Mouse (Mus musculus): ENCODE results near the gene Rgs6.

Gene Rgs6

DNA sequence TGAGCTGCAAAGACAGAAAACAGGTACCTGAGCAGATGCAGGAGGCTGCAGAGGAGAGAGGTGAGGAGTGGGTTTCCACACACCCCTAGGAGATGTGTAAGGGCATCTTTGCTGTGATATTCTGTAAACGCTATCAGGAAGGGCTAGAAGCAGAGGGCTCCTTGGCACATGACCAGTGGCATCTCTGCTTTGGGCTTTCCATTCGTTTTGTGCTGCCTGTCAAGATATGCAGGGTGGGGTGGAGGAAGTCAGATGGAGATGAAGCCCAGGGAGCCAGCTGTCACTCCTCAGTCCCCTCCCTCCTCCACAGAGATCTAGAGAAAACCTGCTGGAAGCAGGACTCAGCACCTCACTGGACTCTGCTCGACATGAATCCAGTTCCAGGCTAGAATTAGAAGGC, 555.0 kb downstream of the Rgs6 start:
- no peak for DNase-seq

DNA sequence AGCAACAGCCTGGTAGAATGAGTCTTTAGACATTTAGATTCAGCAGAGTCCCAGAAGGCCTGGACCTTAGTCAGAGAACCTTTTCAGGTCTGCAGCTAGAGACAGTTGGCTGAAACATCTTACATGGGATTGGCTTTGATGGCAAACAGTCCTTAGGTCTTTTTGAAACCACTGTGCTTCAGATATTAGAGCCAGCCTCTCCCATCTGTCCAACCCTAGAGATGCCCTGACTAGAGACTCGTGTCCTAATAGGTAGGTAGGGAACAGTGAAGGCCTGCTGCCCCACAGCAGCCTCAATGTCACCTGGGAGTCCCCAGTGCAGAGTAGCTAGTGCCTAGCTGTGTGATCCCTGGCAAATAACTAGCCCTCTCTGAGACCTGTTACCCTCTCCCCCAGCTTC, 555.5 kb downstream of the Rgs6 start:
- DNase-seq: no peak

DNA sequence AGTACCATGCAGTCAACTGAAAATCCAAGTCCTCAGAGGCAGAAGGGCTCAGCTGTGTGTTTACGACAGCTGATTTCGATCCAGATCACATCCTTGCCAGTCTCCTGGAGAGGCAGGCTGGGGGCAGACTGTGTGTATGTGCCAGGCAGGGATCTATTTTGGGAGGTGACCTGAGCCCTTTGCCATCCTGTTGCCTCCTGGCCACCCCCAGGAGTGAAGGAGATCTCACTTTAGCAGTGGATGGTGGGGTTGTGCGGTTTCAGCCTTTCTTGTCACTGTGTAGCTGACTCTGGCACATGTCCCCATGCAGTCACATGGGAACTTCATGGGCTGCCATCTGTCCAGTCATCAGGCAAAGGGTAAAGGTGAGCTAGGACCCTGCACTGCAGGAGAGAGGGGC, 557.0 kb downstream of the Rgs6 start:
- DNase-seq: peak; percentile 11

DNA sequence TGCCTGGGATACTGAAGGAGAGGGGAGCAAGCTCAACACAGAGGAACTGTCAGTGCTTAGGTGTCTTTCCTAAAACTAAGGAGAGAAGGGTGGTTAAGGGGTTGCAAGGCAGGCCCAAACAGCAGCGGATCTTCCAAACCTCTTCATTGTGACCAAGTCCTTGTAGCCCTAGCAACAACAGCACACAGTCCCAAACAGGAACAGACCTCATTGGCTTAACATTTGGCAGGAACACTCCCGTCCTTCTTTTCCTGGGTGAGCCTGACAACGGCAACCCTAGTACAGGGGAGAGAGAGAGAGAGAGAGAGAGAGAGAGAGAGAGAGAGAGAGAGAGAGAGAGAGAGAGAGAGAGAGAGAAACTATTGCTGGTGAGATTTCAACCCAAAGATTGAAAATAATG, 557.8 kb downstream of the Rgs6 start:
- DNase-seq: no peak

DNA sequence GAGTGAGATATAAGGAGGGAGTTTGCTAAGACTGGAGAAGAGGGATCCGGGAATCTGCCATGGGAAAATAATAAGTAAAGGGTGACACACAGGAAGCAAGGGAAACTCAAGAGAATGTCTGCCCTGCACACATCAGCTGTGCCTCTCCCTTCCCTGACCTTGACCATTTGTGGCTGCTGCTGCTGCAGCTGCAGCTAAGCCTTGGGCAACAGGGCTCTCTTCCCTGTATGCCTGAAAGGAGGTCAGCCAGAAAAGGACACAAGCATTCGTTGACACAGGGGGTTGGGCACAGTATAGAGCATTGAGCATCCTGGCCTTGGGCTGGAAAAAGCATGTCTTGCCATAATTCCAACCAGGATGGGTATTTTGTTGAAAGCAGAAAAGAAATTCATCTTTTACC, 558.8 kb downstream of the Rgs6 start:
- DNase-seq: peak; percentile 78

DNA sequence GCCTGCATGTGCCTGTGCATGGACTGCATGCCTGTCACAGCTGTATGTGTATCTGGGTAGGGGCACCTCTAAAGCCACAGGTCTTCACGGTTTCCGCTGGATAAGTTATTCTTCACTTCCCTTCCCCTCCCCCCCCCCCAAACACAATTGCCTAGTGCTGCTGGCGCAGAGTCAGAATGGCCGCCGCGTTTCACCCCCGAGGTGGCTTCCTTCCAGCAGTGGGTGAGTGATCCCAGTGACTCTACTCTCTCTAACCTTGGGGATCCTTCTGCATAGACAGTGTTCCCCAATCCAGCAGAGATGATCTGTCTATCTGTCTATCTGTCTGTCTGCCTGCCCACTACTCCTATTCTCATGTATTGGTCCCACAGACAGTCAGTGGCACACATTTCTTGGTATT, 561.9 kb downstream of the Rgs6 start:
- DNase-seq: no peak

DNA sequence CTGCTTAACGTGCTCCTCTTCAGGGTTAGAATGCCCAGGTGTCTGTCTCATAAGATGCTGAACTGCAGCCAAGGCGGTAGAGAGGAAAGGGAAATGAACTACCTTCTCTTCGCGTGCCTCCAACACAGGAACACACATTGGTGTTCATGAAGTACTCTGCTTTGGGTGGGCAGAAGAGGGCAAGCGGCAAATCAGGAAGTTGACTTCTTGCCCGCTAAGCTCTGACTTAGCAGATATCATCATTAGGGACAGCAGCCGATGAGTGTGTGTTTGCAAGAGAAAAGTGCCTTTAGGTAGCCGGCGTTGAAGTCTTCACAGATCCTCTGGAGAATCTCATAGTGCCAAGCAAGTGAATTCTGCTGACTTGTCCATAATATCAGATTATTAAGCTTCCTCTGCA, 562.7 kb downstream of the Rgs6 start:
- no peak for DNase-seq

DNA sequence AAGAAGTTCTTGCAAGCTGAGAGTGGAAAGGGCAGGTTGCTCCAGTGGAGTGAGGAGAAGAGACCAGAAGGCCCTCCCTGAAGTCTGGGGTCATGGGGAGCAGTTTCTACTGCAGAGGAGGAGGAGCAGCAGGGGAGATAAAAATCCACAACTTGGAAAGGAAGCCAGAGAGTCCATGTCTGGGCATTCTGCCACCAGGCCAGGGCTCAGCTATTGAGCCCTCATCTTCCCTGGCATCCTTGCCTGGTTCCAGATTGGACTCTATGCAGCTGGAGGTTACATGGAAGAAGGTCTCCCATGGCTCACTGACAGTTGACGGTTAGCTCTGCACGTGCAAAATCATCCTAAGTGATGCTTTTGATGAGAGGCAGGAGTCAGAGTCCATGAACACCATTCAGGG, 563.4 kb downstream of the Rgs6 start:
- DNase-seq: no peak

DNA sequence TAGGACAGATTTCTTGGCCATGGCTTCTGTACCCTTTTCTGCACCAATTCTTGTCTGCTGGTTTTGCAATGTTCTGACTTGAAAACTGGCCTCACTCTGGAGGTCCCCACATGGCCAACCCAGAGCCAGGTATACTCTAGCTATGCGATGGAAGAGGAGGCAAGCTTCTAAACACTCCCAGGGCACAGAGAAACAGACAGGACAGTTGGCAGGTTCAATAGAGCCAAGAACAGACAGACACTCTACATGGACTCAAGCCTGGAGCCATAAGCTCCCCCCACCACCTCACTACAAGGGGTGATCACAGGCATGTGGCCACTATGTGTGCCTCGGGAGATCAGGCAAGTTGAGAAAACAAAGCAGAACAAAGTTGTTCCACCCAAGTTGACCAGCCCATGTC, 572.1 kb downstream of the Rgs6 start:
- DNase-seq: no peak

DNA sequence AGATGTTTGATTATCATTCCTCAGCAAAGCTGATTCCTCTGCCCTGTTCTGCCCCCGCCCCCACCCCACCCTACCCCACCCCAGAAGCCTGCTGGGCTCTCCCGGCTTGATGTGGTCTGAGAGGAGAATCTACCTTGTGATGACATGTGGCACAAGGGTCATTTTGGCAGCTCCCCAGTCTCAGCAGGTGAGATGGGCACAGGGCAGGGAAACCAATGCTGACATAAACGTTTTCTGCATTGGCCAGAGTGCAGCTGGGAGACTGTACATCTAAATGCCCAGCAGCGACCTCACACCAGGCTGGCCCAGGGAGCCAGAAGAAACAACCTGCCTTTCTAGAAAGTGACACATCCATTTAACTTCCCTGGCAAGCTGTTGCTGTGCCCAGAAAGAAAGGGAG, 572.6 kb downstream of the Rgs6 start:
- no peak for DNase-seq

DNA sequence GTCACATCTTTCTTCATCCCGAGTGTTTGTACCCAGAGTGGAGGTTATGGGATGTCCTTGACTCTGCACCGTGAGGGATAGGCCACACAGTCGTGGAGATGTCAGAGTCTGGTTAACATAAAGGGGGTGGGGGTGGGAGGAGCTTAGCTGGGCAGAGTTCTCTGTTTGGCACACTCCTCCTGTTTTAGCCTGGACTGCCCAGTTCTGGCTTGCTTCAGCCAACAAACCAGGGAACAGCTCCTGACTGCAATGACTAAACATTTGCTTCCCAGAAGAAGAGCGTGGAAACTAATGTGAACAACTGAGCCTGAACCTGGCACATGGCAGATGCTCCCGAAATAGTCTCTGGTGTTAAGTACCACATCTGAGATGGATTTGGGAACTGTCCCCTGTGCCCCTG, 575.6 kb downstream of the Rgs6 start:
- no peak for DNase-seq

DNA sequence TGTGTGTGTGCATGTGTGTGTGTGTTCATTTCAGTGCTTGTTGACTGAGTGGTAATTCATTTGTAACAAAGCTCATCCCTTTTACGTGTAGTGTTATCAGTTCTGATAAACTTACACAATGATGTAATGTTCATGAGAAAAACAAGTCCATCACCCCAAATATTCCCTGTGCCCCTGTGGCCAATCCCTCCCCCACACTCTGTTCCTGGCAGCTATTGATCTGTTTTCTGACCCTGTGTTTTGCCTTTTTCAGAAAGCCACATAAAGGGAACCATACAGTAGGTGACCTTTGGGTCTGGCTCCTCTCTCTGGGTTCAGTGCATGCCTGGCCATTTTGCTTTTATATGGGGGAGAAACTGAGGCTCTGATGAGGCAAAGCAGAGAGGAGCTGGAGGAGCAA, 577.0 kb downstream of the Rgs6 start:
- DNase-seq: no peak

DNA sequence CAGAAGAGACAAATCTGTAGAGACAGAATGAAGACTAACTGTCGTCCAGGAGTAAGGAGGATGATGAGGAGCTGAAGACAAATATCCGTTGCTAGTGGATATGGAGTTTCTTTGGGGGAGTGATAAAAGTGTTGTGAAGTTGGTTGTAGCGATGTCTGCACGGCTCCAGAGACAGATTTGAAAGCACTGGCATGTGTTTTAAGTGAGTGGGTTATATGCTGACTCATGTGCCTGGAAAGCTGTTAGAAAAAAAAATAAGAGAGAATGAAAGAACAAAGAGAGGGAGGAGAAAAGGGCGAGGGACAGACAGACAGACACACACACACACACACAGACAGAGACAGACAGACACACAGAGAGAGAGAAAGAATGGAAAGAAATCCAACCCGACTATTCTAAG, 580.2 kb downstream of the Rgs6 start:
- DNase-seq: no peak

DNA sequence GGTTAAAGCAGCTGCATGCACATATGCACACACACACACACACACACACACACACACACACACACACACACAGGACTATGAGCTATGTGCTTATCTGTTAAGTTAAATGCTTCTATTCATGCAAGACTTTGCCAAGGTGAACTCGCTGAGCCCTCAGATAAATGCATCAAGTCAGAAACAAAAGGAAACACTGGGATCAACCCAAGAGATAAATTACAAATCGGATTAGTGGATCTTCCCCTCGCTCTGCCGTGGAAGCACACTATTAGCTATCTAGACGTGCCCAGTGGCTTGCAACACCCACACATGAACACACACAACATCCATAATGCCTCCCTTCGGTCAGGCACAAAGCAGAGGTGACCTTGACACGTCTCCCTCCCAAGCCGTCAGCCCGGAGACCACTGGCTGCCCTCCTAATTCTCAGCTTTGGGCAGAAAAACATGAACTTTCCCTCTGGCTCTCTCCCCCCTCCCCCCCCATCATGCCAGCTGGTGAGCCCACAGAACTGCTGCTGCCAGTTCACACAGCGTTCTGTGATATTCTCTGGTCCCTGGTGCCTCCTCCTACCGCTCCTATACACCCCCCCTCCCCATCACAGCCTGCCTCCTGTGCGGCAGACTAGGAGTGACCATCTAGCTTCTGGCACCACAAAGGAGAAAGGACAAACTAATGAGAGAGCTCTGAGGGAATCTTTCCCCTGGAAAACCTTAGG, 581.6 kb downstream of the Rgs6 start:
- peak; percentile 82 for DNase-seq

DNA sequence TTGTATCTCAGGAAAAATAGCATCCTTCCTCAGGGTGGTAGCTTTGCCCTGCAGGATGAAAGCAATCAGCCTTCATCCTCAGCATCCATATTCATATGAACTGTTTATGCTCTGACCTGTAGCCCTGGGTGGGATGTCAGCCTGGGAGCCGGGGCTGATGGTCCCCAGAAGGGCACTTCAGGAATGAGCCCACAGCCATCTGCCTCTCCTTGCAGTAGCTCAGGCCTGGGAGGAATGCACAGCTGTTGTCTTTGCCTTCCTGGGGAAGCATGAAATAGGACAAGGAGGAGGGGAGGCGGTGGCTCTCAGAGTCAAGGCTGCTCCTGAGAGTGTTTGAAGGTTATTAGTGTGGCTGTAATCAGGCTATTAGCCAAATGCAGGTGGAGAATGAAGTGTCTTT, 590.7 kb downstream of the Rgs6 start:
- DNase-seq: peak; percentile 62

DNA sequence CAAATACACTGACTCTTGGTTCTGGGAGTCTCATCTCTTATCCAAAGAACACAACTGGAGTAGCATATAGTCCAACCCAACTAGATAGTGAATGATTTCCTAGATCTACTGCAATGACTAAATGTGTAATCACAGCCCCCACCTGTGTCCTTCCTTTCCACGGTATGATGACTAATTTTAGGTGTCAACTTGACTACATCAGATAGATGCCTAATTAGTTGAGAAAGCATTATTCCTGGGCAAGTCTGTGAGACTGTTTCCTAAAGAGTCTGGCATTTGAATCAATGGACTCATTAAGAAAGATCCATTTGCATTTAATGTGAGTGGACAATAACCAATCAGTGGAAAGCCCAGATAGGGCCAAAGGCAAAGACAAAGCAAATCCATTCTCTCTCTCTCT, 591.8 kb downstream of the Rgs6 start:
- peak; percentile 38 for DNase-seq

DNA sequence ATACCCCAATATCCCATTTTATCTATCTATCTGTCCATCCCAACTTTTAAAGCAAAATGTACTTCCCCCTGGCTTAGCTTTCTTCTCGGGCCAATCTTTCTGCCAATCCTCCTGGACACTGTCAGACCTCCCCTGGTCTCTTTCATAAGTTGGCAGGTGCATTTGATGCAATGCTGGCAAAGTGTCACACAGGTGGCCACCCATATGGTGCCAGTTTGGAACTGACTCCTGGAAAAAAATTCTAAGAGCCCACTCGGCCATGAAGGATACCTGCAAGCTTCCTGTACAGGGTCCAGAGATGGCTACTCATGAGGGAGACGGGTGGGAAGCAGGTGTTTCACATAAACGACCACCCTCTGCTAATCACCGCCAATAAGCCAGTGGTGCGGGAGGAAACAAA, 592.5 kb downstream of the Rgs6 start:
- DNase-seq: no peak

DNA sequence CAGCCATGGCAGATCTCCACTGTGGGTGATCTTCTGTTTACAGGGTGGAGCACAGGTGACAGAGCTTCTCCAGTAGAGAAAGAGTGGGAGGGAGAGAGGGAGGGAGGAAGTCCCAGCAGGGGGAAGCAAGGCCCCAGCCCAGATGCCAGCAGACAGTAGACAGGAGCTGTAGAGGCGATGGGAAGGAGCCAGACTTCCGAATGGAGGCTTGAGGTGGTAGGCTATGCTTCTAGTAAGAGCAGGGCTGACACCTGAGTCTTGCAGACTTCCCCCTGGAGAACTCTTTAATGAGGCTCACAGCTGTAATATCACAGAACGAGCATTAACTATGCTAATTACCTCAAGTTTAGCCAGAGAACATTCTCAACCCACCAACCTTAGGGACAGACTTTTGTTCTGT, 613.6 kb downstream of the Rgs6 start:
- no peak for DNase-seq

DNA sequence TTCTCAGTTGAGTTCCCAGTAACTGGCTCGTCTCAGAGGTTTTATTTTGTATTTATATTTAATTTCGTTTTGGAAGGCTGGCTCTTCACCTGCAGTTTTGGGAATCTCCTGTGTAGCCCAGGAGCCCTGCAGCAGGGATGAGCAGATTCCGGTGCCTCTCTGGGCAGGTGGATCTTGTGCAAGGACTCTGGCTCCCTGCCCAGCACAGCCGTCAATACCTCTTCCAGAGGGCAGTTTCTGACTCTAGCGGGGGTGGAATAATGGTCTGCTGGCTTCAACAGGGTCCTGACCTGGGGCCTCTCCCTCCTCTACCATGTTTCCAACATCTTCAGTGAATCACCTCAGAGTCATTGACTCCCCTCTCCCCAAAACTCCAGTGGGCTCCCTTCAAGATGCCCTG, 616.3 kb downstream of the Rgs6 start:
- no peak for DNase-seq

DNA sequence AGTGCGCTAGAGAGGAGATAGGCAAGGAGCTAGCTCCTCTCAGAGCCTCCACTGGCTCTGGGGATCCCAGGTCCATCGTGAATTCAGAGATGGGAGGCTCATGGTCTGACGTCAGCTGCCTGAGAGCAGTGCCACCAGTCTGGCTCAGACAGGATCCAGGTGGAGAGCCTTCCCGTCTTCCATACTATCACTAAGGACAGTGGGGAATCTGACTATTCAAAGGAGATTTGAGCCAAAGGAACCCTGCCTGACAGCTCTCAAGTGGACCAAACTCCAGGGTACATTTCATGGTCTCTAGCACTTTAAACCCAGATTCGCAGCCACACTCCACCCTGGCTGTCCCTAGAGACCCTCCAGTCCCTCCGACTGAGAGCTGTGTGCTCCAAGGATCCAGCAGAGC, 618.8 kb downstream of the Rgs6 start:
- no peak for DNase-seq

DNA sequence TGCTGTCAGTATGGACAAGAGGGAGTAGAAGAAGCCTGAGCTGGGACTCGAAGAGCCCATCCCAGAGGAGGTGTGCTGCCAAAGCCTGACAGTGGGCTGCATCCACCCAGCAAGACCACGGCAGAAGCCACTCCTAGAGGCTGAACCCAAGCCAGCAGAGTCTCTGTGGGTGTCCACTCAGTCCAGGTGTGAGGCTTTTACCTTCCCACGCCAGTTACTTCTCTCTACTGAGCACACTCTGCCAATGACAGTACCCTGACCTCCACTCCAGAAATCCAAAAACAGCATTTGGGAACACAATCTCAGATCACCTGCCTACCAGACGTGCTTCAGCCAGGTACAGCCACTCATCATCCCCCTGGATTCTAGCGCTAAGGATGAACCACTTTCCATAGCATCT, 619.4 kb downstream of the Rgs6 start:
- DNase-seq: no peak

DNA sequence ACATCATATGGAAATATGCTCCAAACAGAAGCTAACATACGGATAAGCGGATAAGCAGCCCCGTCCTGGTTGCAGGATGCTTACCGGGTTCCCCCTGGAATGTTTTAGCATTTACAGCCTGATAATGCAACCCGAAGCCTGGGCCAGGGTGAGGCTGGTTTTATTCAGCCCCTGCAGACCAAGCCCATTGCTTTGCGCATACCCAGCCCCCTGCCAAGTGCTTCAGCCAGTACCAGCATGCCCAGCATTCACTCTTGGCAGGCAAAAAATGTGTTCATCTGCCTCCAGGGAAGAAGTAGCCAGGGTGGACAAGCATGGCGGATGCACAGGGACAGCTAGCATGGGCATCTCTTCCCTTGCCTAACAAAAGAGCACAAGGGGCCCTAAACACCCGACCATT, 619.9 kb downstream of the Rgs6 start:
- no peak for DNase-seq

DNA sequence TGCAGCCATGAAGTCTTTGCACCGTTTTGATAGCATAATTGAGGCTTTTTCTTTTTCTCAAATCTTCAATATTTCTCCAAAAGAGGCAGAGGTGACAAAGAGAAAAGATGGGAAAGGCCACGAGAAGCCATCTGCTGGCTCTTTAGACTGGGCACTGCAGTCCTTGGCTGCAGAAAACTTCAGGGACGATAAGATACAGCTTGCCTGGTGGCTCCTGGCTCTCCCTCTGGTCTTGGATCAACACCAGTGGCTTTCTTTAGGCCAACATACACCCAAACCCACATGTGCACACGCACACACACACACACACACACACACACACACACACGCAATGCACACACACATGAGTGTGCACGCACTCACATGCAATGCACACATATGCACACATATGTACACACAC, 620.7 kb downstream of the Rgs6 start:
- DNase-seq: no peak

DNA sequence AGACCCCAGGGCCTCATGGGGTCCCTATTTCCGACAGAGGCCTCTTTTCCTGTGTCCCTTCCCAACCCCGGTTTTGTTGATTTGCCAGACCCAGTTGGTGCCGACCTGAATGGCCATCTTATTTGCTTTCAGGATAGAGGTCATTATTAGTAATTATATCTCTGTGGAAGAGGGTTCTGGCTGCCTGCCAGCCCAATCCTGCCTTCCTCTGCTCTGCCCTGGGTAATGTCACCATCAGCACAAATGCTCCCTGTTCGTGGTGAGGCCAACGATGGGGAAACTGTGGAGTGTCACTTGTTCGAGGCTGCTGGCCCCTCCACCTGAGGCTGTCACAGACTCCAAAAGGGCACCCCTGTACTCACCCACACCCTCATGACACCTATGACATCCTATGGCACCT, 621.4 kb downstream of the Rgs6 start:
- peak; percentile 77 for DNase-seq

DNA sequence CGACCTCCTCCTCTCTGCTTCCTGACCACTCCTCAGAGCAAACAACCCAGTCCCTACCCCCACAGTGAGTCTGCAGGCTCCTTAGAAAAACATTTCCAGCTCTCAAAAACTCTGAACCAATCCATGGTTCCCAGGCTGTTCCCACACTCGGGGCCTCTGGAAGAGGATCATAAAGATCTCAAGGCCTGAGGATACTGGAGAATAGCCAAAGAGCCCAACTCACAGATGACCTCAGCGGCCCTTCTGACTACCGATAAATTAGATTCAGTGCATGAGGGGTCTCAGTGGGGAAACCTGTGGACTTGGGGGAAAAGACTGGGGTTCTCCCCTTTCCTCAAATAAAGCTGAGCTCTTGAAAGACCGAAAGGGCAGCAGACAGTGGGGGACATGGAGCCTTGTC, 622.2 kb downstream of the Rgs6 start:
- no peak for DNase-seq

DNA sequence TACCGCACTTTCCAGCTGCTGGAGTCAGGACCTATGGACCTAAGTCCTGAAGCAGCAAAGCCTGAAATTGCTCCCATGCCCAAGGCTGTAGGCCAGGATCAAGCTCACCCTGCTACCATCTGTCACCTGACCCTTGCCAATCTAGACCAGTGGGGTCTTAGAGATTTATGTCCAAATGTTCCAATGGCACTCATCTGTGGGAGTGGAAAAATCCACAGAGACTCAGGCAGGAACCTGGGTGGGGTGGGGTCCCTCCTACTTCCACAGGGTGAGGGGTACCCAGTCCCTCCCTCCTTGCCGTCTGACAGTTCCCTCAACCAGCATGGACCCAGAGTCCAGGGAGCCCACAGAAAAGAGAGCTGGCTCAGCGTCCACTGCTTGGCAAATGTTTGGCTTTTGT, 622.6 kb downstream of the Rgs6 start:
- DNase-seq: no peak
